Mouse (Mus musculus): Measurements from ENCODE around the gene Gm13277. TPM values are rescaled to one million over a fixed set of nuclear protein-coding genes. Genes with fewer than 3 reads are reported as not detected.
"Not testable (repeated sequence)": the region's sequence is repeated elsewhere in the genome, so short reads cannot be mapped to it uniquely, and the experiment has no call there.

The Gm13277 gene
- polyA plus RNA-seq, 2 experiments: not detected

DNA sequence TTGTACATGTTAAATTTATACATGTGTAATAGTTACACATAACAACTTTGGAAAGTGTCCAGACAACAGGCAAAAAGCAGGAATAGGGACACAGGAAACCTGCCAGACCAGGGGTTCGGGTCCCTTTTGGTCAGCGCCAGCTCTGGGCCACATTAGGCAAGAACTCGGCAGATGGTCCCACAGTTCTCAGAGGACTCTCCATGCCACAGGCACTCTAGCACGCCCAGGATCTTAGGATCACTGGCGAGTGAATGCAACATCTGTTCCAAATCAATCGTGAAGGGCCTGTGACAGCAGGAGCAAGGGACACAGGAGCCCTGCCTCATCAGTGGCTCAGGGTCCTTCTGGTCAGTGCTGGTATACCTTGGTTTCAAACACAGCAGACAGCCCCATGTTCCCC lies 38.5 kb upstream of the Gm13277 start:
- ATAC-seq (ENCODE audit: low FRiP score, low read depth) (no peak), DNase-seq (ENCODE audit: low spot score) (no peak)
- 19% methylated on average over 6 of the region's 6 CpGs for WGBS
- Histone ChIP-seq H3K4me2 (replicated peaks; ENCODE audit: low read depth, low read length, severe bottlenecking) (no peak overlapping the region), H3K4me3 (replicated peaks; ENCODE audit: low read length) (no peak overlapping the region), H3K27ac (replicated peaks; ENCODE audit: low read depth, low read length) (no peak overlapping the region), H3K4me1 (ENCODE audit: control insufficient read depth, insufficient read depth, low read length) (peaks cover 6% of the 10 kb centered on the region; the same call in 1 of the 2 replicates), H3K27me3 (ENCODE audit: control insufficient read depth, insufficient read depth, low read length) (no peaks in the 10 kb centered on the region), H3K9ac (ENCODE audit: low read depth, low read length, severe bottlenecking) (no peak overlapping the region), H3K9me3 (ENCODE audit: control insufficient read depth, low read length) (no peaks in the 10 kb centered on the region), H3K36me3 (ENCODE audit: control insufficient read depth, insufficient read depth, low read length) (no peaks in the 10 kb centered on the region)
- no peak for TF ChIP-seq POLR2A (IDR thresholded peaks at IDR 0.05; ENCODE audit: borderline replicate concordance, extremely low read depth, insufficient read depth, insufficient read length)

- not testable (repeated sequence) for H3K27ac ChIP-seq (replicated peaks; ENCODE audit: low read depth, low read length); H3K36me3 ChIP-seq (ENCODE audit: control insufficient read depth, insufficient read depth, low read length); DNase-seq (ENCODE audit: low spot score); H3K4me3 ChIP-seq (replicated peaks; ENCODE audit: low read length); H3K4me1 ChIP-seq (ENCODE audit: control insufficient read depth, insufficient read depth, low read length); H3K9me3 ChIP-seq (ENCODE audit: control insufficient read depth, low read length); H3K4me2 ChIP-seq (replicated peaks; ENCODE audit: low read depth, low read length, severe bottlenecking); H3K9ac ChIP-seq (ENCODE audit: low read depth, low read length, severe bottlenecking); H3K27me3 ChIP-seq (ENCODE audit: control insufficient read depth, insufficient read depth, low read length); ATAC-seq (ENCODE audit: low FRiP score, low read depth)
- WGBS: 75% methylated on average over 14 of the region's 15 CpGs
Observed at GRCm38 (mm10) chr4:88754818-88755340, 33.6 kb upstream of the Gm13277 start, which contains the start of gene Gm13271. TSS of gene Gm13271 (plus strand) at chr4:88754868.

GRCm38 (mm10) chr4:88756581-88757513 lies 31.6 kb upstream of the Gm13277 start:
- not testable (repeated sequence) for DNase-seq (ENCODE audit: low spot score); H3K36me3 ChIP-seq (ENCODE audit: control insufficient read depth, insufficient read depth, low read length); H3K4me1 ChIP-seq (ENCODE audit: control insufficient read depth, insufficient read depth, low read length); H3K27me3 ChIP-seq (ENCODE audit: control insufficient read depth, insufficient read depth, low read length); ATAC-seq (ENCODE audit: low FRiP score, low read depth); H3K9me3 ChIP-seq (ENCODE audit: control insufficient read depth, low read length)
- peak overlapping the region; percentile 68 for H3K9ac ChIP-seq (ENCODE audit: low read depth, low read length, severe bottlenecking)
- 11% methylated on average over 28 of the region's 31 CpGs for WGBS
- H3K27ac ChIP-seq (replicated peaks; ENCODE audit: low read depth, low read length): peak overlapping the region; percentile 91
- peak overlapping the region; percentile 47 for H3K4me3 ChIP-seq (replicated peaks; ENCODE audit: low read length)
- peak overlapping the region; percentile 63 for H3K4me2 ChIP-seq (replicated peaks; ENCODE audit: low read depth, low read length, severe bottlenecking)

DNA sequence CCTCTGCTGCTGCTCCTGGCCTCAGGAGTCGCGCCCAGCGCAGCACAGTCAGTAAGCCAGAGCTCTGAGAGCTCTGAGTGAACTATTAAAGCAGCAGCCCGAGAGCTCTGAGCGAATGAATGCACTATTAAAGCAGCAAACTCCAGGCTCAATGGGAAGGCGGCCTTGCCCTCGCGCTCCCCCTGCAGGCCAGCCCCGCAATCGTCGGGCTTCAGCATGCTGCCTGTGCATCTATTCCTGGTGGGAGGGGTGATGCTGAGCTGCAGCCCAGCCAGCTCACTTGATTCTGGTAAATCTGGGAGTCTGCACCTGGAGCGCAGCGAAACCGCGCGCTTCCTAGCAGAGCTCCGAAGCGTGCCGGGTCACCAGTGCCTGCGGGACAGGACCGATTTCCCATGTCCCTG lies 30.8 kb upstream of the Gm13277 start:
- H3K27ac ChIP-seq (replicated peaks; ENCODE audit: low read depth, low read length): peak overlapping the region; percentile 91
- not testable (repeated sequence) for H3K36me3 ChIP-seq (ENCODE audit: control insufficient read depth, insufficient read depth, low read length); H3K4me1 ChIP-seq (ENCODE audit: control insufficient read depth, insufficient read depth, low read length); H3K27me3 ChIP-seq (ENCODE audit: control insufficient read depth, insufficient read depth, low read length); H3K9me3 ChIP-seq (ENCODE audit: control insufficient read depth, low read length)
- ATAC-seq (ENCODE audit: low FRiP score, low read depth): peak; percentile 100
- DNase-seq (ENCODE audit: low spot score): peak; percentile 94
- 0 out of 2 replicates have a peak, but pooled peaks have one; percentile 16 for TF ChIP-seq POLR2A (IDR thresholded peaks at IDR 0.05; ENCODE audit: borderline replicate concordance, extremely low read depth, insufficient read depth, insufficient read length)
- 0% methylated on average over 16 of the region's 21 CpGs for WGBS
- peak overlapping the region; percentile 68 for H3K9ac ChIP-seq (ENCODE audit: low read depth, low read length, severe bottlenecking)
- H3K4me2 ChIP-seq (replicated peaks; ENCODE audit: low read depth, low read length, severe bottlenecking): peak overlapping the region; percentile 63
- peak overlapping the region; percentile 47 for H3K4me3 ChIP-seq (replicated peaks; ENCODE audit: low read length)

DNA sequence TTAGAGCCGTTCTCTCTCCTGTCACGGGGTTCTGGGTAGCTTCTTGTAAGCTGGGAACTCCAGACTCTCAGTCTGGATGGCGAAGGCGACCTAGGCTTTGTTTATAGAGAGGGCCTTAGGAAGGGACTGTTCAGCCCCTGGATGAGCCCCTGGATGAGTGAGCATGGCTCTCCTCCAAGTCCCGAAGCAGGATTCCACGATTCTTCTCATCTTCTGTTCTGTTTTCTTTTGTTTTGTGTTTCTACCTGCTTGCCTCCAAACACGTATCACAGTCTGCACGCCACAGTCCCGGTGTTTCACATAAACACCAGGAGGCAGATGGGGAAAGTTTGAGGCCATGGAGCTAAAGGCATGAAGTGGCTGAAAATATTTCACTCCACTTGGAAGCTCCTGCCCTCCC lies 29.7 kb upstream of the Gm13277 start:
- H3K9me3 ChIP-seq (ENCODE audit: control insufficient read depth, low read length); H3K4me1 ChIP-seq (ENCODE audit: control insufficient read depth, insufficient read depth, low read length); H3K36me3 ChIP-seq (ENCODE audit: control insufficient read depth, insufficient read depth, low read length); ATAC-seq (ENCODE audit: low FRiP score, low read depth); H3K4me2 ChIP-seq (replicated peaks; ENCODE audit: low read depth, low read length, severe bottlenecking); DNase-seq (ENCODE audit: low spot score); H3K9ac ChIP-seq (ENCODE audit: low read depth, low read length, severe bottlenecking); H3K27me3 ChIP-seq (ENCODE audit: control insufficient read depth, insufficient read depth, low read length); H3K4me3 ChIP-seq (replicated peaks; ENCODE audit: low read length); H3K27ac ChIP-seq (replicated peaks; ENCODE audit: low read depth, low read length): not testable (repeated sequence)
- WGBS: 89% methylated on average over 9 of the region's 9 CpGs

DNA sequence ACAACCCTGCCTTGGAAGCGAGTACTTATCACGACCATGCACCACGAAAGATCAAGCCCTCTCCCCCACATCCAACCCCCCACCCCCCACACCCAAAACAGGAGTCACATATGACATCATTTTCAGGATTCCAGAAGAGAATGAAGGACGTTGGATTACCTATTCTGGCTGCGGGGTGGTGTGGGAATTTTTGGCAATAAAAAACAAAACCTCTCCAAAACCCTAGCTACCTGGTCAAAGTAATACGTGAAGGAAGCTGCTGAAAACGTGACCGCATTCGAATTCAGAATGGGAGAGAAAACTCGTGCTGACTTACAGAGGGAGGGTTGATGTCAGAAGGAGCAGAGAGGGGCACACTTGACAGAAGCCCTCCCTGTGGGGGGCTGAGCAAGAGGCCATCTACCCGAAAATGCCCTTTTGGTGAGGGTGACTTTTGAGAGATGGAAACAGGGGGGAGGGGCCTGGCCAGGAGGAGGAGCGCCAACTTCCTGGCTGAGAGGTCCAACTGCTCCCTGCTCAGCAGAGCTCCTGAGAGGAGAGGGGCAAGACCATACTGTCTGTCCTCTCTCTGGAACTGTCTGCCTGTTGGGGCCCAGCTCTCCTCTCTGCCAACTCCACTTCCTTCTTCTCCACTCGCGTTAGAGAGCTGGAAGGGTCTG lies 28.7 kb upstream of the Gm13277 start, which contains the start of gene Gm13283:
Gene Gm13283, plus strand, starts transcription at position 510 of the 659 bp plus-strand sequence.
- not testable (repeated sequence) for H3K4me1 ChIP-seq (ENCODE audit: control insufficient read depth, insufficient read depth, low read length); H3K27me3 ChIP-seq (ENCODE audit: control insufficient read depth, insufficient read depth, low read length); DNase-seq (ENCODE audit: low spot score); ATAC-seq (ENCODE audit: low FRiP score, low read depth); H3K9ac ChIP-seq (ENCODE audit: low read depth, low read length, severe bottlenecking); H3K36me3 ChIP-seq (ENCODE audit: control insufficient read depth, insufficient read depth, low read length); H3K9me3 ChIP-seq (ENCODE audit: control insufficient read depth, low read length); H3K27ac ChIP-seq (replicated peaks; ENCODE audit: low read depth, low read length)
- H3K4me3 ChIP-seq (replicated peaks; ENCODE audit: low read length): peak within 1 kb of the TSS; percentile 31
- H3K4me2 ChIP-seq (replicated peaks; ENCODE audit: low read depth, low read length, severe bottlenecking): peak within 1 kb of the TSS; percentile 37; the same call in 1 of the 2 replicates
- WGBS: 28% methylated on average over 7 of the region's 14 CpGs
